Comparison of ENCODE assay signal across 28 mouse cellular contexts in the genomic region with DNA sequence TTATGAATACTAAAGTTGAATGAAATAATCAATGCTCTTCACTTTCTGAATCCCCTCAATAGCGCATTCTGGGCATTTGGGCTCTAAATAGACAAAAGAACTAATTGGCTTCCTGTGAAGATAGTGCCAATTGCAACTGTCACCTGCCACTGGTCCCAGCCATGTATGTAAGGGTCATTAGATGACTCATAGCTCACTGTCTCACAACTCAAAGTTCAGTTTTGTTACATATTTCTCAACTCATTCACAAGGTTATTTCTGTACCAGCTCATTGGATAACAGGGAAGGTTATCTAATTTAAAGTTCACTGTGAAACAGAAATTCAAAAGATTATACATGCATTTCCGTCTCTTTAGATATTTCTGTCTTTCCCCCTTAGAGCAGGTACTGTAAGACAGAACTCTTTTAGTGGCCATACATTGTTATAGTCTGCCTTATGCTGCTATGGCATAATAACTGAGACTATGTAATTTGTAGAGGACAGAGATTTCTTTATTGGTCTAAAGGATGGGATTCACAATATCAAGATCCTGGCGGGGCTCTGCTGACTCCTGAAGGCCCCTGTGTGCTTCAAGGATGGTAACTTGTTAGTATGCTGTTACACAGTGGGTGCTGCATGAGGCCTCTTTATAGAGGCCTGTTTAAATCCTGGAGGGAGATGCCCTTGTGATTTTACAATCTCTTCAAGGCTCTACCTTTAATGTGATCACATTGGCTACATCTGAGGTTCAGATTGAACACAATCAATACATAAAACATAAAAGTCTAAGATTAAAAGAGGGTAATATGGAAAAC.
DNase-seq lines count a peak whose midpoint lies in the region; ATAC-seq and TF ChIP-seq lines count a peak whose summit lies in the region.
"Had no signal": no experiment of that assay in that cellular context is flagged by ENCODE, and none has a peak within 500 bp of the region (broad histone marks: within the 10 kb centered on the region; RNA-seq: fewer than 3 reads in every experiment).

No protein-coding gene starts in this region.

- H3K27ac ChIP-seq in liver, adult 2 months (replicated peaks; ENCODE audit: insufficient read depth, low read depth, low read length): no peak overlapping the region
- H3K27ac ChIP-seq in liver, embryonic 12.5 days: no peak overlapping the region
- H3K27ac ChIP-seq in intestine, embryonic 15.5 days: no peak overlapping the region
- H3K27ac ChIP-seq in small intestine, adult 2 months (ENCODE audit: insufficient read depth, low read depth, low read length): peak overlapping the region; percentile 74
- H3K27ac ChIP-seq: forebrain, embryonic 10.5 days; forebrain, embryonic 13.5 days; gastrocnemius, adult 2 months; heart, embryonic 15.5 days; hindbrain, embryonic 14.5 days; hindbrain, postnatal 0 days had no signal

- H3K4me2 ChIP-seq in liver, embryonic 12.5 days: no peak overlapping the region
- H3K4me2 ChIP-seq in intestine, embryonic 15.5 days (replicated peaks): no peak overlapping the region
- H3K4me2 ChIP-seq: forebrain, embryonic 13.5 days; heart, embryonic 12.5 days; heart, embryonic 15.5 days; hindbrain, embryonic 14.5 days had no signal

- no peaks in the 10 kb centered on the region; the same call in 1 of the 2 replicates for H3K79me2 ChIP-seq in liver, adult 2 months (ENCODE audit: control insufficient read depth, insufficient read depth, low read length)
- no peaks in the 10 kb centered on the region for H3K79me2 ChIP-seq in C2C12 (ENCODE audit: control insufficient read depth, insufficient read depth)

- 90% methylated on average over 3 of the region's 3 CpGs for WGBS in liver, adult 2 months
- 67% methylated on average over 3 of the region's 3 CpGs for WGBS in liver, embryonic 12.5 days (ENCODE audit: insufficient replicate concordance)
- WGBS in intestine, embryonic 15.5 days: 61% methylated on average over 3 of the region's 3 CpGs
- 45% methylated on average over 3 of the region's 3 CpGs for WGBS in small intestine, adult 2 months

- H3K4me1 ChIP-seq in liver, adult 2 months (ENCODE audit: control insufficient read depth, insufficient read depth, low read length): peaks cover 14% of the 10 kb centered on the region
- no peaks in the 10 kb centered on the region for H3K4me1 ChIP-seq in liver, embryonic 12.5 days
- no peaks in the 10 kb centered on the region for H3K4me1 ChIP-seq in intestine, embryonic 15.5 days (replicated peaks)
- H3K4me1 ChIP-seq in small intestine, adult 2 months (ENCODE audit: control insufficient read depth, insufficient read depth, insufficient read length, low read length): peaks cover 16% of the 10 kb centered on the region; the same call in 1 of the 2 replicates

- no peaks in the 10 kb centered on the region for H3K36me3 ChIP-seq in liver, adult 2 months (ENCODE audit: control insufficient read depth, insufficient read depth, low read length)
- H3K36me3 ChIP-seq in liver, embryonic 12.5 days: no peaks in the 10 kb centered on the region
- H3K36me3 ChIP-seq in C2C12 (ENCODE audit: control insufficient read depth, insufficient read depth): peaks cover 5% of the 10 kb centered on the region
- H3K36me3 ChIP-seq in intestine, embryonic 15.5 days: no peaks in the 10 kb centered on the region
- H3K36me3 ChIP-seq in small intestine, adult 2 months (ENCODE audit: control insufficient read depth, insufficient read depth, low read length): no peaks in the 10 kb centered on the region
- H3K36me3 ChIP-seq: forebrain, embryonic 10.5 days; heart, embryonic 12.5 days; heart, embryonic 15.5 days had no signal

- no peaks in the 10 kb centered on the region for H3K79me3 ChIP-seq in C2C12 (ENCODE audit: low read depth)

- ATAC-seq in liver, embryonic 12.5 days: no peak
- peak; percentile 89 for ATAC-seq in intestine, embryonic 15.5 days
- ATAC-seq in megakaryocyte, adult 5-6 weeks (ENCODE audit: poor library complexity, severe bottlenecking): no peak
- ATAC-seq: forebrain, embryonic 13.5 days; forebrain, embryonic 16.5 days; hindbrain, postnatal 0 days; inflammation-experienced regulatory T-cells, adult 6 months; Patski had no signal

- H3K9ac ChIP-seq in liver, adult 2 months (ENCODE audit: low read depth, low read length): no peak overlapping the region
- no peak overlapping the region for H3K9ac ChIP-seq in liver, embryonic 12.5 days
- no peak overlapping the region for H3K9ac ChIP-seq in intestine, embryonic 15.5 days
- H3K9ac ChIP-seq: forebrain, embryonic 13.5 days; heart, embryonic 12.5 days; heart, embryonic 15.5 days; hindbrain, embryonic 14.5 days had no signal

- no peak for TF ChIP-seq POLR2A in liver, adult 2 months (IDR thresholded peaks at IDR 0.05; ENCODE audit: extremely low read depth, insufficient read depth, low read length)
- TF ChIP-seq POLR2A in small intestine, adult 2 months (IDR thresholded peaks at IDR 0.05; ENCODE audit: low read depth, low read length): no peak

- H3K4me3 ChIP-seq in liver, adult 2 months (ENCODE audit: insufficient read depth, low read depth, low read length): no peak overlapping the region
- H3K4me3 ChIP-seq in liver, embryonic 12.5 days: no peak overlapping the region
- H3K4me3 ChIP-seq in C2C12 (ENCODE audit: insufficient read depth, poor library complexity, severe bottlenecking): no peak overlapping the region
- H3K4me3 ChIP-seq in intestine, embryonic 15.5 days (replicated peaks): no peak overlapping the region
- no peak overlapping the region for H3K4me3 ChIP-seq in small intestine, adult 2 months (ENCODE audit: low read depth, low read length)
- H3K4me3 ChIP-seq: forebrain, embryonic 10.5 days; forebrain, embryonic 13.5 days; gastrocnemius, adult 2 months; heart, embryonic 12.5 days; heart, embryonic 15.5 days had no signal

- no peaks in the 10 kb centered on the region for H3K27me3 ChIP-seq in liver, adult 2 months (ENCODE audit: control insufficient read depth, insufficient read depth, low read length)
- no peaks in the 10 kb centered on the region for H3K27me3 ChIP-seq in liver, embryonic 12.5 days (replicated peaks)
- H3K27me3 ChIP-seq in C2C12 (ENCODE audit: control insufficient read depth, insufficient read depth, insufficient read length): no peaks in the 10 kb centered on the region
- H3K27me3 ChIP-seq in intestine, embryonic 15.5 days (replicated peaks): no peaks in the 10 kb centered on the region
- no peaks in the 10 kb centered on the region for H3K27me3 ChIP-seq in small intestine, adult 2 months (ENCODE audit: control insufficient read depth, insufficient read depth, low read length)
- H3K27me3 ChIP-seq: forebrain, embryonic 13.5 days; heart, embryonic 12.5 days; heart, embryonic 15.5 days; Patski had no signal

- no peaks in the 10 kb centered on the region for H3K9me3 ChIP-seq in liver, embryonic 12.5 days (replicated peaks)
- no peaks in the 10 kb centered on the region for H3K9me3 ChIP-seq in intestine, embryonic 15.5 days
- H3K9me3 ChIP-seq: forebrain, embryonic 10.5 days; forebrain, embryonic 13.5 days; heart, embryonic 12.5 days; heart, embryonic 15.5 days had no signal

- no peak for TF ChIP-seq CTCF in liver, adult 2 months (IDR thresholded peaks at IDR 0.05; ENCODE audit: low read depth, low read length)
- no peak for TF ChIP-seq CTCF in C2C12 (IDR thresholded peaks at IDR 0.05; ENCODE audit: control insufficient read depth, insufficient read depth, insufficient read length)
- no peak for TF ChIP-seq CTCF in small intestine, adult 2 months (IDR thresholded peaks at IDR 0.05; ENCODE audit: extremely low read depth, insufficient read length, insufficient replicate concordance, low read depth, low read length)

- DNase-seq in liver, adult 2 months (ENCODE audit: extremely low read depth, low read depth, low spot score): peak; percentile 64
- no peak for DNase-seq in kidney, postnatal 10 days
- DNase-seq: adrenal gland, postnatal 10 days; adrenal gland, postnatal 36 days; cerebellum, adult 11 months; cerebellum, adult 2 months; cerebellum, postnatal 10 days; cerebellum, postnatal 36 days; embryo, embryonic 11 days; gastrocnemius, adult 2 months; gastrocnemius, postnatal 14 days; heart, adult 18-20 months; heart, postnatal 10 days; heart, postnatal 4 days had no signal

- H3ac ChIP-seq in C2C12 (ENCODE audit: control insufficient read depth, insufficient read length, low read depth): no peak overlapping the region

TF ChIP-seq in C2C12, 6 proteins besides CTCF, POLR2A, EP300 and RAD21:
- TF ChIP-seq MAX (IDR thresholded peaks at IDR 0.05) (no peak), MYOD1 (IDR thresholded peaks at IDR 0.05; ENCODE audit: control insufficient read depth, insufficient read length, low read depth) (peak; percentile 39), FOSL1 (IDR thresholded peaks at IDR 0.05; ENCODE audit: insufficient read depth, low read length, poor library complexity, severe bottlenecking) (no peak)
TF ChIP-seq in C2C12: peak in this region for 1.
